7 mouse cellular contexts compared by ENCODE assay signal in the genomic region with DNA sequence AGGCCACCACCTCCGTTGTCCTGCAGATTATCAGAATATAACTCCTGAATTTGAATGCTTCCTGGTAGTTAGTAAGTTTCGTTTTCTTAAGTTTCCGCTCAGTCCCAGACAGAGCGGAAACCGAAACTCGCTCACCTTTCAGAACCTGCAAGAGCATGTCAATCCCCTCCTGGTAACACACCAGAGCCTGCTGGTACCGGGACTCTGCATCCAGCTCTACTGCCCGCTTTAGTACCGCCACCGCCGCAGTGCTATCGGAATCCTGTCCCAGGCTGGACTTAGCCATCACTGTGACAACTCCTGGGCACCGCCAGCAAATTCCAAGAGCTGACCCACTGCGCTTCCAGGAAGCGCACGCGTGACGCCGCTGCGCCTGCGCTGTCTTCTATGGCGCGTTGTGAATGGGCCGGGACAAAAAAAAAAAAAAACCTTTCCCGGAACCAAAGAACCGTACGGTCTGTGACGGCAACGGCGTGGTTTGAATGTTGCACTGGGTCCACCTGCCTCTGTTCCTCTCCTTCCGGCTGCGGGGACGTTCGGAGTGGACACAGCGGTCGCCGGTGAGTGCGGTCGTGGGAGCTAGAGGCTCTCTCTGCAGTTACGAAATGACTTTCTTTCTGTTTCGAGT. TPM values are rescaled to one million over a fixed set of nuclear protein-coding genes. Genes with fewer than 3 reads are reported as not detected.
A peak's percentile ranks its signal among the peaks of the same experiment; 100 is the strongest.
DNase-seq lines count a peak whose midpoint lies in the region; ATAC-seq lines count a peak whose summit lies in the region.

Gene Mitd1, minus strand, starts transcription at position 387 of the 628 bp plus-strand sequence.
Gene Mrpl30, plus strand, starts transcription at position 453 of the 628 bp plus-strand sequence.

- WGBS in intestine, embryonic 15.5 days: under 1% methylated on average over 40 of the region's 41 CpGs
- WGBS in midbrain, embryonic 10.5 days: under 1% methylated on average over 41 of the region's 41 CpGs

- peak within 1 kb of the TSS; percentile 66 for H3K9ac ChIP-seq in intestine, embryonic 15.5 days

- peak within 1 kb of the TSS; percentile 68 for H3K4me2 ChIP-seq in intestine, embryonic 15.5 days (replicated peaks)

- peak within 1 kb of the TSS; percentile 86 for H3K27ac ChIP-seq in intestine, embryonic 15.5 days
- peak within 1 kb of the TSS; percentile 77 for H3K27ac ChIP-seq in midbrain, embryonic 10.5 days (replicated peaks)

- H3K4me3 ChIP-seq in intestine, embryonic 15.5 days (replicated peaks): peak within 1 kb of the TSS; percentile 72
- peak within 1 kb of the TSS; percentile 70 for H3K4me3 ChIP-seq in midbrain, embryonic 10.5 days

- ATAC-seq in intestine, embryonic 15.5 days: peak; percentile 93

- peaks cover 6% of the 10 kb centered on the region; the same call in 1 of the 2 replicates for H3K36me3 ChIP-seq in intestine, embryonic 15.5 days
- H3K36me3 ChIP-seq in midbrain, embryonic 10.5 days: peaks cover 19% of the 10 kb centered on the region

- H3K9me3 ChIP-seq in intestine, embryonic 15.5 days: no peaks in the 10 kb centered on the region
- H3K9me3 ChIP-seq in midbrain, embryonic 10.5 days (replicated peaks): no peaks in the 10 kb centered on the region

- intact Hi-C loops in gastrocnemius, postnatal 36 days (cut with DNase I): loop anchor here (5.0 to 10.0 kb wide), 2 partner anchors 102 to 245 kb away; no protein-coding TSS in a partner anchor
- intact Hi-C loops in left cerebral cortex, postnatal 25 days (cut with DNase I): loop anchor here (5.0 kb wide), 1 partner anchor 107 kb away; the partner anchor contains the start of genes Eif5b and Txndc9

- peaks cover 11% of the 10 kb centered on the region for H3K4me1 ChIP-seq in intestine, embryonic 15.5 days (replicated peaks)
- peaks cover 20% of the 10 kb centered on the region for H3K4me1 ChIP-seq in midbrain, embryonic 10.5 days

- DNase-seq in adrenal gland, adult 2 months: peak; percentile 94
- DNase-seq in embryo, embryonic 11.5 days (ENCODE audit: low read depth, low spot score): peak; percentile 89
- peak; percentile 84 to 91 for DNase-seq in gastrocnemius, postnatal 36 days
- DNase-seq in left cerebral cortex, postnatal 25 days (ENCODE audit: low spot score in 2 of 2): peak; percentile 90 to 95
- peak; percentile 88 for DNase-seq in midbrain, embryonic 10.5 days (ENCODE audit: low spot score)
- peak; percentile 88 for DNase-seq in right cerebral cortex, postnatal 4 days

- no peaks in the 10 kb centered on the region for H3K27me3 ChIP-seq in intestine, embryonic 15.5 days (replicated peaks)
- no peaks in the 10 kb centered on the region for H3K27me3 ChIP-seq in midbrain, embryonic 10.5 days (ENCODE audit: low read depth, poor library complexity, severe bottlenecking)

RNA-seq across cellular contexts. Expression of gene Mitd1, which starts in this region (rescaled TPM):
- 1 to 10 TPM; 8.4 to 9.8 TPM for total RNA-seq in adrenal gland, adult 2 months (2021)
- polyA plus RNA-seq in adrenal gland, adult 2 months (2012; rRNA removed): 1.1 and 2.0 TPM in 2 replicates
- 1 to 10 TPM; 1.6 to 2.3 TPM for total RNA-seq in gastrocnemius, postnatal 36 days (2021)
- 29.7 and 29.8 TPM in 2 replicates for polyA plus RNA-seq in intestine, embryonic 15.5 days (2015; fragmentation: Nextera tagmentation; extraction: Ambion mirVana)
- total RNA-seq in left cerebral cortex, postnatal 25 days (2021): 10 to 100 TPM; 11.2 to 12.2 TPM
- 20.8 and 23.1 TPM in 2 replicates for polyA plus RNA-seq in midbrain, embryonic 10.5 days (2016; fragmentation: Nextera tagmentation; extraction: Ambion mirVana)

RNA-seq across cellular contexts. Expression of gene Mrpl30, which starts in this region (rescaled TPM):
- total RNA-seq in adrenal gland, adult 2 months (2021): 100 to 1,000 TPM; 215 to 228 TPM
- 46.2 and 56.0 TPM in 2 replicates for polyA plus RNA-seq in adrenal gland, adult 2 months (2012; rRNA removed)
- 100 to 1,000 TPM; 234 to 269 TPM for total RNA-seq in gastrocnemius, postnatal 36 days (2021)
- polyA plus RNA-seq in intestine, embryonic 15.5 days (2015; fragmentation: Nextera tagmentation; extraction: Ambion mirVana): 255 and 258 TPM in 2 replicates
- 100 to 1,000 TPM; 140 to 152 TPM for total RNA-seq in left cerebral cortex, postnatal 25 days (2021)
- polyA plus RNA-seq in midbrain, embryonic 10.5 days (2016; fragmentation: Nextera tagmentation; extraction: Ambion mirVana): 245 and 251 TPM in 2 replicates

Comparison
In these comparisons a context has a peak if more than half of its experiments do, and no peak if none do; other contexts are left out.
1. Peak in every context shown above with its lines: DNase-seq, ATAC-seq, H3K4me3 ChIP-seq and H3K27ac ChIP-seq.